Mouse (Mus musculus): ENCODE measurements at regions not wholly inside any gene's neighbourhood (a gene's known extent, or its start where the extent isn't known, plus 50 kb on each side); places are given as distances from the start of the nearest gene placed in this dataset.

- H3K27ac ChIP-seq (ENCODE audit: low read length): no peak overlapping the region
- H3K4me2 ChIP-seq (replicated peaks; ENCODE audit: low read depth, low read length): no peak overlapping the region
- 43% methylated on average over 3 of the region's 3 CpGs for WGBS
- ATAC-seq (ENCODE audit: insufficient number of reproducible peaks, insufficient read depth, low FRiP score, low read depth): no peak
- H3K9me3 ChIP-seq (ENCODE audit: control insufficient read depth, low read depth, low read length): no peaks in the 10 kb centered on the region
- no peak overlapping the region for H3K4me3 ChIP-seq (ENCODE audit: low read depth, low read length)
- no peak overlapping the region for H3K9ac ChIP-seq (replicated peaks; ENCODE audit: low read depth, low read length)
- no peaks in the 10 kb centered on the region for H3K36me3 ChIP-seq (ENCODE audit: control insufficient read depth, insufficient read depth, low read length)
- no peaks in the 10 kb centered on the region for H3K4me1 ChIP-seq (ENCODE audit: control insufficient read depth, insufficient read depth, low read length)
- no peaks in the 10 kb centered on the region for H3K27me3 ChIP-seq (ENCODE audit: control insufficient read depth, insufficient read depth, low read length)
These were observed 434.8 kb downstream of the 1810013L24Rik start for GRCm38 (mm10) chr16:9264554-9265145.

- no peak for ATAC-seq (ENCODE audit: insufficient number of reproducible peaks, insufficient read depth, low FRiP score, low read depth)
- no peaks in the 10 kb centered on the region for H3K4me1 ChIP-seq (ENCODE audit: control insufficient read depth, insufficient read depth, low read length)
- H3K27ac ChIP-seq (ENCODE audit: low read length): no peak overlapping the region
- H3K4me2 ChIP-seq (replicated peaks; ENCODE audit: low read depth, low read length): no peak overlapping the region
- no peaks in the 10 kb centered on the region for H3K36me3 ChIP-seq (ENCODE audit: control insufficient read depth, insufficient read depth, low read length)
- H3K27me3 ChIP-seq (ENCODE audit: control insufficient read depth, insufficient read depth, low read length): no peaks in the 10 kb centered on the region
- H3K9me3 ChIP-seq (ENCODE audit: control insufficient read depth, low read depth, low read length): no peaks in the 10 kb centered on the region
- H3K9ac ChIP-seq (replicated peaks; ENCODE audit: low read depth, low read length): no peak overlapping the region
- H3K4me3 ChIP-seq (ENCODE audit: low read depth, low read length): no peak overlapping the region
These were observed 437.3 kb downstream of the 1810013L24Rik start for GRCm38 (mm10) chr16:9267204-9267603.

GRCm38 (mm10) chr16:9270099-9270498 is 440.2 kb downstream of the 1810013L24Rik start:
- Histone ChIP-seq H3K9ac (replicated peaks; ENCODE audit: low read depth, low read length) (no peak overlapping the region), H3K4me2 (replicated peaks; ENCODE audit: low read depth, low read length) (no peak overlapping the region), H3K4me1 (ENCODE audit: control insufficient read depth, insufficient read depth, low read length) (no peaks in the 10 kb centered on the region), H3K36me3 (ENCODE audit: control insufficient read depth, insufficient read depth, low read length) (no peaks in the 10 kb centered on the region), H3K27me3 (ENCODE audit: control insufficient read depth, insufficient read depth, low read length) (no peaks in the 10 kb centered on the region), H3K9me3 (ENCODE audit: control insufficient read depth, low read depth, low read length) (no peaks in the 10 kb centered on the region), H3K27ac (ENCODE audit: low read length) (no peak overlapping the region), H3K4me3 (ENCODE audit: low read depth, low read length) (no peak overlapping the region)
- WGBS: 83% methylated on average over 3 of the region's 3 CpGs
- ATAC-seq (ENCODE audit: insufficient number of reproducible peaks, insufficient read depth, low FRiP score, low read depth): no peak

- no peak overlapping the region for H3K27ac ChIP-seq (ENCODE audit: low read length)
- H3K9me3 ChIP-seq (ENCODE audit: control insufficient read depth, low read depth, low read length): no peaks in the 10 kb centered on the region
- no peak overlapping the region for H3K4me3 ChIP-seq (ENCODE audit: low read depth, low read length)
- ATAC-seq (ENCODE audit: insufficient number of reproducible peaks, insufficient read depth, low FRiP score, low read depth): no peak
- H3K36me3 ChIP-seq (ENCODE audit: control insufficient read depth, insufficient read depth, low read length): no peaks in the 10 kb centered on the region
- no peaks in the 10 kb centered on the region for H3K4me1 ChIP-seq (ENCODE audit: control insufficient read depth, insufficient read depth, low read length)
- no peak overlapping the region for H3K9ac ChIP-seq (replicated peaks; ENCODE audit: low read depth, low read length)
- no peaks in the 10 kb centered on the region for H3K27me3 ChIP-seq (ENCODE audit: control insufficient read depth, insufficient read depth, low read length)
- WGBS: 59% methylated on average over 1 of the region's 1 CpGs
- H3K4me2 ChIP-seq (replicated peaks; ENCODE audit: low read depth, low read length): no peak overlapping the region
These were observed 440.8 kb downstream of the 1810013L24Rik start for GRCm38 (mm10) chr16:9270671-9271070.

- no peaks in the 10 kb centered on the region for H3K9me3 ChIP-seq (ENCODE audit: control insufficient read depth, low read depth, low read length)
- no peak overlapping the region for H3K9ac ChIP-seq (replicated peaks; ENCODE audit: low read depth, low read length)
- H3K27me3 ChIP-seq (ENCODE audit: control insufficient read depth, insufficient read depth, low read length): no peaks in the 10 kb centered on the region
- ATAC-seq (ENCODE audit: insufficient number of reproducible peaks, insufficient read depth, low FRiP score, low read depth): no peak
- no peaks in the 10 kb centered on the region for H3K36me3 ChIP-seq (ENCODE audit: control insufficient read depth, insufficient read depth, low read length)
- no peak overlapping the region for H3K4me3 ChIP-seq (ENCODE audit: low read depth, low read length)
- H3K4me2 ChIP-seq (replicated peaks; ENCODE audit: low read depth, low read length): no peak overlapping the region
- H3K27ac ChIP-seq (ENCODE audit: low read length): no peak overlapping the region
- H3K4me1 ChIP-seq (ENCODE audit: control insufficient read depth, insufficient read depth, low read length): no peaks in the 10 kb centered on the region
- 63% methylated on average over 6 of the region's 6 CpGs for WGBS
These were observed 443.9 kb downstream of the 1810013L24Rik start for GRCm38 (mm10) chr16:9273751-9274300.

GRCm38 (mm10) chr16:9274583-9275100 is 444.7 kb downstream of the 1810013L24Rik start:
- H3K9me3 ChIP-seq (ENCODE audit: control insufficient read depth, low read depth, low read length): no peaks in the 10 kb centered on the region

GRCm38 (mm10) chr16:9275426-9275825 is 445.5 kb downstream of the 1810013L24Rik start:
- Histone ChIP-seq H3K4me2 (replicated peaks; ENCODE audit: low read depth, low read length) (no peak overlapping the region), H3K9me3 (ENCODE audit: control insufficient read depth, low read depth, low read length) (no peaks in the 10 kb centered on the region), H3K4me1 (ENCODE audit: control insufficient read depth, insufficient read depth, low read length) (no peaks in the 10 kb centered on the region), H3K36me3 (ENCODE audit: control insufficient read depth, insufficient read depth, low read length) (no peaks in the 10 kb centered on the region), H3K27ac (ENCODE audit: low read length) (no peak overlapping the region), H3K9ac (replicated peaks; ENCODE audit: low read depth, low read length) (no peak overlapping the region), H3K4me3 (ENCODE audit: low read depth, low read length) (no peak overlapping the region), H3K27me3 (ENCODE audit: control insufficient read depth, insufficient read depth, low read length) (no peaks in the 10 kb centered on the region)
- no peak for ATAC-seq (ENCODE audit: insufficient number of reproducible peaks, insufficient read depth, low FRiP score, low read depth)
- 83% methylated on average over 4 of the region's 4 CpGs for WGBS

More at GRCm38 (mm10) chr16:9274583-9275100, 444.7 kb downstream of the 1810013L24Rik start:
- H3K27ac ChIP-seq (ENCODE audit: low read length): no peak overlapping the region
- no peaks in the 10 kb centered on the region for H3K4me1 ChIP-seq (ENCODE audit: control insufficient read depth, insufficient read depth, low read length)
- ATAC-seq (ENCODE audit: insufficient number of reproducible peaks, insufficient read depth, low FRiP score, low read depth): no peak
- H3K9ac ChIP-seq (replicated peaks; ENCODE audit: low read depth, low read length): no peak overlapping the region
- H3K4me3 ChIP-seq (ENCODE audit: low read depth, low read length): no peak overlapping the region
- no peak overlapping the region for H3K4me2 ChIP-seq (replicated peaks; ENCODE audit: low read depth, low read length)
- 64% methylated on average over 7 of the region's 7 CpGs for whole genome bisulfite sequencing
- no peaks in the 10 kb centered on the region for H3K36me3 ChIP-seq (ENCODE audit: control insufficient read depth, insufficient read depth, low read length)
- no peaks in the 10 kb centered on the region for H3K27me3 ChIP-seq (ENCODE audit: control insufficient read depth, insufficient read depth, low read length)

- Histone ChIP-seq H3K9me3 (ENCODE audit: control insufficient read depth, low read depth, low read length) (no peaks in the 10 kb centered on the region), H3K4me2 (replicated peaks; ENCODE audit: low read depth, low read length) (no peak overlapping the region), H3K9ac (replicated peaks; ENCODE audit: low read depth, low read length) (no peak overlapping the region), H3K36me3 (ENCODE audit: control insufficient read depth, insufficient read depth, low read length) (no peaks in the 10 kb centered on the region), H3K27me3 (ENCODE audit: control insufficient read depth, insufficient read depth, low read length) (no peaks in the 10 kb centered on the region), H3K4me1 (ENCODE audit: control insufficient read depth, insufficient read depth, low read length) (no peaks in the 10 kb centered on the region), H3K27ac (ENCODE audit: low read length) (no peak overlapping the region), H3K4me3 (ENCODE audit: low read depth, low read length) (no peak overlapping the region)
- no peak for ATAC-seq (ENCODE audit: insufficient number of reproducible peaks, insufficient read depth, low FRiP score, low read depth)
- 83% methylated on average over 1 of the region's 1 CpGs for WGBS
These were observed 447.2 kb downstream of the 1810013L24Rik start for GRCm38 (mm10) chr16:9277064-9277463.

- 80% methylated on average over 6 of the region's 6 CpGs for WGBS
- Histone ChIP-seq H3K36me3 (ENCODE audit: control insufficient read depth, insufficient read depth, low read length) (no peaks in the 10 kb centered on the region), H3K4me2 (replicated peaks; ENCODE audit: low read depth, low read length) (no peak overlapping the region), H3K27ac (ENCODE audit: low read length) (no peak overlapping the region), H3K4me1 (ENCODE audit: control insufficient read depth, insufficient read depth, low read length) (no peaks in the 10 kb centered on the region), H3K4me3 (ENCODE audit: low read depth, low read length) (no peak overlapping the region), H3K9ac (replicated peaks; ENCODE audit: low read depth, low read length) (no peak overlapping the region), H3K9me3 (ENCODE audit: control insufficient read depth, low read depth, low read length) (no peaks in the 10 kb centered on the region), H3K27me3 (ENCODE audit: control insufficient read depth, insufficient read depth, low read length) (no peaks in the 10 kb centered on the region)
- no peak for ATAC-seq (ENCODE audit: insufficient number of reproducible peaks, insufficient read depth, low FRiP score, low read depth)
These were observed 449.8 kb downstream of the 1810013L24Rik start for GRCm38 (mm10) chr16:9279726-9280125.

All from stomach, embryonic 14.5 days (tissue).